Comparison of ENCODE assay signal across 17 mouse cellular contexts in the genomic region with DNA sequence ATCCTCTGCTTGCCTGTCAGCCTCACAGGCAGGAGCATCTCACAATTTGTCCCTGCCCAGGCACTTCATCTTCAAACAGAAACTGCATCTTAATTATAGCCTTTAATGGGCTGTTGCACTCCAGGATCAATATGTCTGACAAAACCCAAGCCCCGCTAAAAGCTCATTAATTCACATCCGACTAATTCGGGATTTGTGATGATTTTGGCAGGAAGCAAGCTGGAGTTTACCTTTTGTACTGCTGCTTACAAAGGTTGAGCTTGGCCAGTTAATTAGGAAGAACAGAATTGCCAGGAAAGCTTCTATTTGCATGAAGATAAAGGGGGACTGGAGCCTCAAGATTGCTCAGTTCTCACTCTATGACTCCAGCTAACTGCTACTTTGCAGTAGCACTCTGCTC.
DNase-seq lines count a peak whose midpoint lies in the region; ATAC-seq and TF ChIP-seq lines count a peak whose summit lies in the region.
"Had no signal": no experiment of that assay in that cellular context is flagged by ENCODE, and none has a peak within 500 bp of the region (broad histone marks: within the 10 kb centered on the region; RNA-seq: fewer than 3 reads in every experiment).

No protein-coding gene starts in this region.

- WGBS in embryonic facial prominence, embryonic 14.5 days = 33% methylated on average over 3 of the region's 3 CpGs
- 8% methylated on average over 3 of the region's 3 CpGs for WGBS in midbrain, embryonic 16.5 days
- WGBS in hindbrain, embryonic 13.5 days = 21% methylated on average over 3 of the region's 3 CpGs
- WGBS in hindbrain, embryonic 14.5 days = 14% methylated on average over 3 of the region's 3 CpGs

- no peak overlapping the region for H3K27ac ChIP-seq in embryonic facial prominence, embryonic 14.5 days (replicated peaks; ENCODE audit: low read depth, low read length)
- peak overlapping the region; percentile 60 for H3K27ac ChIP-seq in layer of hippocampus, adult 2 months
- no peak overlapping the region for H3K27ac ChIP-seq in midbrain, embryonic 16.5 days (ENCODE audit: low read length)
- no peak overlapping the region for H3K27ac ChIP-seq in hindbrain, embryonic 13.5 days
- H3K27ac ChIP-seq in hindbrain, embryonic 14.5 days = no peak overlapping the region
- H3K27ac ChIP-seq: gastrocnemius, adult 2 months; limb, embryonic 12.5 days; neural tube, embryonic 12.5 days had no signal

- no peaks in the 10 kb centered on the region for H3K4me1 ChIP-seq in embryonic facial prominence, embryonic 14.5 days (ENCODE audit: control insufficient read depth, insufficient read depth, low read length)
- peaks cover 9% of the 10 kb centered on the region; the same call in 1 of the 2 replicates for H3K4me1 ChIP-seq in midbrain, embryonic 16.5 days (ENCODE audit: control insufficient read depth, insufficient read depth, low read length)
- H3K4me1 ChIP-seq in hindbrain, embryonic 13.5 days (replicated peaks) = no peaks in the 10 kb centered on the region
- no peaks in the 10 kb centered on the region for H3K4me1 ChIP-seq in hindbrain, embryonic 14.5 days (replicated peaks; ENCODE audit: control insufficient read depth, insufficient read depth, low read length)
- H3K4me1 ChIP-seq: limb, embryonic 12.5 days; neural tube, embryonic 12.5 days had no signal

- ATAC-seq in embryonic facial prominence, embryonic 14.5 days (ENCODE audit: low read depth) = no peak
- ATAC-seq in midbrain, embryonic 16.5 days = peak; percentile 45; the same call in 1 of the 2 replicates
- ATAC-seq in hindbrain, embryonic 13.5 days (ENCODE audit: low FRiP score) = no peak
- no peak for ATAC-seq in hindbrain, embryonic 14.5 days (ENCODE audit: low FRiP score)
- ATAC-seq: intestine, embryonic 16.5 days; liver, postnatal 0 days had no signal

- H3K4me3 ChIP-seq in embryonic facial prominence, embryonic 14.5 days (ENCODE audit: low read depth, low read length) = no peak overlapping the region
- H3K4me3 ChIP-seq in layer of hippocampus, adult 2 months = no peak overlapping the region
- no peak overlapping the region for H3K4me3 ChIP-seq in midbrain, embryonic 16.5 days (ENCODE audit: low read depth, low read length)
- no peak overlapping the region for H3K4me3 ChIP-seq in hindbrain, embryonic 13.5 days
- H3K4me3 ChIP-seq in hindbrain, embryonic 14.5 days (replicated peaks; ENCODE audit: low read length) = no peak overlapping the region
- H3K4me3 ChIP-seq: gastrocnemius, adult 2 months; limb, embryonic 12.5 days; neural tube, embryonic 12.5 days had no signal

- H3K36me3 ChIP-seq in embryonic facial prominence, embryonic 14.5 days (ENCODE audit: control insufficient read depth, insufficient read depth, low read length) = no peaks in the 10 kb centered on the region
- no peaks in the 10 kb centered on the region for H3K36me3 ChIP-seq in midbrain, embryonic 16.5 days (ENCODE audit: control insufficient read depth, insufficient read depth, low read length)
- no peaks in the 10 kb centered on the region for H3K36me3 ChIP-seq in hindbrain, embryonic 13.5 days
- no peaks in the 10 kb centered on the region for H3K36me3 ChIP-seq in hindbrain, embryonic 14.5 days (replicated peaks; ENCODE audit: control insufficient read depth, insufficient read depth)
- H3K36me3 ChIP-seq: limb, embryonic 12.5 days; neural tube, embryonic 12.5 days had no signal

- DNase-seq in layer of hippocampus, adult 11-12 months (ENCODE audit: low spot score) = peak; percentile 9
- no peak for DNase-seq in layer of hippocampus, postnatal 25 days (ENCODE audit: extremely low spot score in 1 of 2, low spot score in 1 of 2)
- peak; percentile 5 for DNase-seq in embryonic facial prominence, embryonic 14.5 days (ENCODE audit: low spot score)
- peak in 1 of 2 experiments; percentile 44 for DNase-seq in layer of hippocampus, adult 2 months (ENCODE audit: low spot score in 2 of 2)
- no peak for DNase-seq in gastrocnemius, postnatal 4 days (ENCODE audit: low spot score in 2 of 2)
- no peak for DNase-seq in hindbrain, embryonic 14.5 days (ENCODE audit: low spot score)
- DNase-seq: cerebellum, adult 9-11 months; gastrocnemius, adult 2 months; heart, postnatal 14 days; kidney, postnatal 36 days; liver, postnatal 0 days; thymus, adult 18-20 months had no signal

- H3K9ac ChIP-seq in embryonic facial prominence, embryonic 14.5 days (ENCODE audit: low read depth, low read length) = no peak overlapping the region
- H3K9ac ChIP-seq in midbrain, embryonic 16.5 days (ENCODE audit: low read depth, low read length) = no peak overlapping the region
- no peak overlapping the region for H3K9ac ChIP-seq in hindbrain, embryonic 13.5 days
- H3K9ac ChIP-seq in hindbrain, embryonic 14.5 days = no peak overlapping the region
- H3K9ac ChIP-seq: limb, embryonic 12.5 days; liver, postnatal 0 days; neural tube, embryonic 12.5 days had no signal

- no peak for TF ChIP-seq CTCF in layer of hippocampus, adult 2 months (conservative IDR thresholded peaks at IDR 0.05)

- H3K4me2 ChIP-seq in embryonic facial prominence, embryonic 14.5 days (ENCODE audit: low read depth, low read length) = no peak overlapping the region
- H3K4me2 ChIP-seq in midbrain, embryonic 16.5 days (ENCODE audit: low read length) = 0 out of 2 replicates have a peak overlapping the region, but pooled peaks have one; percentile 21
- no peak overlapping the region for H3K4me2 ChIP-seq in hindbrain, embryonic 13.5 days
- H3K4me2 ChIP-seq in hindbrain, embryonic 14.5 days (replicated peaks) = no peak overlapping the region
- H3K4me2 ChIP-seq: limb, embryonic 12.5 days; neural tube, embryonic 12.5 days had no signal

- H3K9me3 ChIP-seq in embryonic facial prominence, embryonic 14.5 days (ENCODE audit: control insufficient read depth, low read length) = no peaks in the 10 kb centered on the region
- H3K9me3 ChIP-seq in midbrain, embryonic 16.5 days (replicated peaks; ENCODE audit: control insufficient read depth, low read length, poor library complexity, severe bottlenecking) = no peaks in the 10 kb centered on the region
- no peaks in the 10 kb centered on the region for H3K9me3 ChIP-seq in hindbrain, embryonic 13.5 days
- no peaks in the 10 kb centered on the region for H3K9me3 ChIP-seq in hindbrain, embryonic 14.5 days (ENCODE audit: control insufficient read depth, low read length)
- H3K9me3 ChIP-seq: limb, embryonic 12.5 days; neural tube, embryonic 12.5 days had no signal

- no peaks in the 10 kb centered on the region for H3K27me3 ChIP-seq in embryonic facial prominence, embryonic 14.5 days (replicated peaks; ENCODE audit: control insufficient read depth, insufficient read depth, low read length)
- H3K27me3 ChIP-seq in midbrain, embryonic 16.5 days (ENCODE audit: control insufficient read depth, insufficient read depth, low read depth, low read length) = no peaks in the 10 kb centered on the region
- H3K27me3 ChIP-seq in hindbrain, embryonic 13.5 days = no peaks in the 10 kb centered on the region
- no peaks in the 10 kb centered on the region for H3K27me3 ChIP-seq in hindbrain, embryonic 14.5 days (ENCODE audit: control insufficient read depth, insufficient read depth, low read length)
- H3K27me3 ChIP-seq: limb, embryonic 12.5 days; neural tube, embryonic 12.5 days had no signal

Comparison
In these comparisons a context has a peak if more than half of its experiments do, and no peak if none do; other contexts are left out.
1. DNase-seq: peak in layer of hippocampus, adult 11-12 months (single experiment) and embryonic facial prominence, embryonic 14.5 days (single experiment); none in layer of hippocampus, postnatal 25 days (0 of 2), gastrocnemius, postnatal 4 days (0 of 2) and hindbrain, embryonic 14.5 days (single experiment).